8 mouse cellular contexts compared by ENCODE assay signal in genomic region chr1:172204814-172205740, GRCm38 (mm10). TPM values are rescaled to one million over a fixed set of nuclear protein-coding genes. Genes with fewer than 3 reads are reported as not detected.
DNase-seq lines count a peak whose midpoint lies in the region; ATAC-seq and TF ChIP-seq lines count a peak whose summit lies in the region.

No protein-coding gene starts in this region.

- H3K36me3 ChIP-seq in kidney, embryonic 15.5 days, result peaks cover 18% of the 10 kb centered on the region
- peaks cover 5% of the 10 kb centered on the region for H3K36me3 ChIP-seq in heart, embryonic 16.5 days (ENCODE audit: control insufficient read depth, insufficient read depth)
- H3K36me3 ChIP-seq in midbrain, embryonic 11.5 days (ENCODE audit: control insufficient read depth, insufficient read depth, low read length), result peaks cover 3% of the 10 kb centered on the region
- H3K36me3 ChIP-seq in thymus, adult 2 months (ENCODE audit: control insufficient read depth, insufficient read depth, low read length), result no peaks in the 10 kb centered on the region

- peak overlapping the region; percentile 69; the same call in 1 of the 2 replicates for H3K9ac ChIP-seq in kidney, embryonic 15.5 days
- peak overlapping the region; percentile 94 for H3K9ac ChIP-seq in heart, embryonic 16.5 days (ENCODE audit: low read length)
- H3K9ac ChIP-seq in midbrain, embryonic 11.5 days (ENCODE audit: low read length), result peak overlapping the region; percentile 93

- no peak for DNase-seq in kidney, postnatal 4 days
- DNase-seq in cerebellum, adult 2 months, result peak; percentile 78
- peak; percentile 92 for DNase-seq in midbrain, embryonic 11.5 days (ENCODE audit: low spot score, missing footprints)
- no peak for DNase-seq in left cerebral cortex, adult 8-10 months (ENCODE audit: low spot score in 2 of 2)
- no peak for DNase-seq in thymus, adult 2 months
- DNase-seq in spleen, adult 18-20 months, result no peak

- TF ChIP-seq POLR2A in cerebellum, adult 2 months (IDR thresholded peaks at IDR 0.05; ENCODE audit: borderline replicate concordance, insufficient read depth, low read length), result no peak
- no peak for TF ChIP-seq POLR2A in thymus, adult 2 months (IDR thresholded peaks at IDR 0.05; ENCODE audit: control insufficient read depth, extremely low read depth, insufficient read depth, low read length, poor library complexity)

- peak overlapping the region; percentile 64 for H3K4me2 ChIP-seq in kidney, embryonic 15.5 days
- H3K4me2 ChIP-seq in heart, embryonic 16.5 days (ENCODE audit: low read depth, low read length), result peak overlapping the region; percentile 68
- H3K4me2 ChIP-seq in midbrain, embryonic 11.5 days, result peak overlapping the region; percentile 95

- H3K4me3 ChIP-seq in kidney, embryonic 15.5 days (replicated peaks), result peak overlapping the region; percentile 63
- peak overlapping the region; percentile 100 for H3K4me3 ChIP-seq in cerebellum, adult 2 months (replicated peaks; ENCODE audit: insufficient read depth, low read depth, low read length)
- peak overlapping the region; percentile 87 for H3K4me3 ChIP-seq in heart, embryonic 16.5 days (ENCODE audit: low read length)
- H3K4me3 ChIP-seq in midbrain, embryonic 11.5 days (ENCODE audit: low read depth, low read length), result peak overlapping the region; percentile 84
- H3K4me3 ChIP-seq in thymus, adult 2 months (ENCODE audit: control insufficient read depth, insufficient read depth, low read length), result no peak overlapping the region

- H3K27ac ChIP-seq in kidney, embryonic 15.5 days, result peak overlapping the region; percentile 87
- H3K27ac ChIP-seq in cerebellum, adult 2 months (ENCODE audit: insufficient read depth, low read length), result peak overlapping the region; percentile 100
- H3K27ac ChIP-seq in heart, embryonic 16.5 days (ENCODE audit: low read length), result peak overlapping the region; percentile 96
- H3K27ac ChIP-seq in midbrain, embryonic 11.5 days (ENCODE audit: low read depth, low read length), result peak overlapping the region; percentile 97
- H3K27ac ChIP-seq in thymus, adult 2 months (ENCODE audit: control insufficient read depth, insufficient read depth, low read length), result no peak overlapping the region

- TF ChIP-seq CTCF in cerebellum, adult 2 months (IDR thresholded peaks at IDR 0.05; ENCODE audit: borderline replicate concordance, insufficient read depth, low read depth, low read length), result no peak
- no peak for TF ChIP-seq CTCF in thymus, adult 2 months (IDR thresholded peaks at IDR 0.05; ENCODE audit: borderline replicate concordance, control insufficient read depth, extremely low read depth, insufficient read depth, low read length, poor library complexity)

- 39% methylated on average over 15 of the region's 15 CpGs for WGBS in kidney, embryonic 15.5 days
- WGBS in cerebellum, adult 2 months, result under 1% methylated on average over 15 of the region's 15 CpGs
- 49% methylated on average over 15 of the region's 15 CpGs for WGBS in heart, embryonic 16.5 days
- 28% methylated on average over 15 of the region's 15 CpGs for WGBS in midbrain, embryonic 11.5 days
- 78% methylated on average over 15 of the region's 15 CpGs for WGBS in thymus, adult 2 months

- no peaks in the 10 kb centered on the region for H3K9me3 ChIP-seq in kidney, embryonic 15.5 days (replicated peaks)
- no peaks in the 10 kb centered on the region for H3K9me3 ChIP-seq in heart, embryonic 16.5 days (replicated peaks; ENCODE audit: control insufficient read depth, low read length)
- H3K9me3 ChIP-seq in midbrain, embryonic 11.5 days (ENCODE audit: control insufficient read depth, low read length), result no peaks in the 10 kb centered on the region

- peaks cover 73% of the 10 kb centered on the region for H3K4me1 ChIP-seq in kidney, embryonic 15.5 days
- H3K4me1 ChIP-seq in cerebellum, adult 2 months (ENCODE audit: control insufficient read depth, insufficient read depth, low read length), result peaks cover 37% of the 10 kb centered on the region
- H3K4me1 ChIP-seq in heart, embryonic 16.5 days (ENCODE audit: control insufficient read depth, insufficient read depth, low read length), result peaks cover 60% of the 10 kb centered on the region
- peaks cover 65% of the 10 kb centered on the region for H3K4me1 ChIP-seq in midbrain, embryonic 11.5 days (ENCODE audit: control insufficient read depth, insufficient read depth, low read length)
- peaks cover 12% of the 10 kb centered on the region for H3K4me1 ChIP-seq in thymus, adult 2 months (replicated peaks; ENCODE audit: control insufficient read depth, insufficient read depth, low read length)

- no peak for ATAC-seq in kidney, embryonic 15.5 days (replicated peaks; ENCODE audit: low FRiP score)
- ATAC-seq in heart, embryonic 16.5 days (replicated peaks; ENCODE audit: extremely low read depth, insufficient read depth, low FRiP score), result no peak
- ATAC-seq in midbrain, embryonic 11.5 days (ENCODE audit: low FRiP score), result 0 out of 2 replicates have a peak, but pooled peaks have one; percentile 0

- no peaks in the 10 kb centered on the region for H3K27me3 ChIP-seq in kidney, embryonic 15.5 days
- no peaks in the 10 kb centered on the region for H3K27me3 ChIP-seq in cerebellum, adult 2 months (ENCODE audit: control insufficient read depth, insufficient read depth, low read length)
- H3K27me3 ChIP-seq in heart, embryonic 16.5 days (ENCODE audit: control insufficient read depth, insufficient read depth, low read length), result no peaks in the 10 kb centered on the region
- no peaks in the 10 kb centered on the region for H3K27me3 ChIP-seq in midbrain, embryonic 11.5 days (ENCODE audit: control insufficient read depth, insufficient read depth, low read length)
- H3K27me3 ChIP-seq in thymus, adult 2 months (ENCODE audit: control insufficient read depth, insufficient read depth, low read length), result no peaks in the 10 kb centered on the region

RNA-seq across cellular contexts. Expression of gene Pea15a, which starts 1.5 kb away (rescaled TPM):
- 107 and 124 TPM in 2 replicates for polyA plus RNA-seq in kidney, embryonic 15.5 days (2015; fragmentation: Nextera tagmentation; extraction: Ambion mirVana)
- polyA plus RNA-seq in cerebellum, adult 2 months (2012; rRNA removed), result 562 and 572 TPM in 2 replicates
- 181 and 193 TPM in 2 replicates for polyA plus RNA-seq in heart, embryonic 16.5 days (2015; fragmentation: Nextera tagmentation; extraction: Ambion mirVana)
- polyA plus RNA-seq in midbrain, embryonic 11.5 days (2014; fragmentation: Nextera tagmentation; extraction: Ambion mirVana), result 332 and 337 TPM in 2 replicates
- total RNA-seq in left cerebral cortex, adult 8-10 months (2022), result 100 to 1,000 TPM; 409 to 452 (median 428) TPM
- 28.4 and 38.8 TPM in 2 replicates for polyA plus RNA-seq in thymus, adult 2 months (2012; rRNA removed)

RNA-seq across cellular contexts. Expression of gene Casq1, which starts 14.6 kb away (rescaled TPM):
- 6.2 and 8.9 TPM in 2 replicates for polyA plus RNA-seq in kidney, embryonic 15.5 days (2015; fragmentation: Nextera tagmentation; extraction: Ambion mirVana)
- 3.8 and 3.9 TPM in 2 replicates for polyA plus RNA-seq in cerebellum, adult 2 months (2012; rRNA removed)
- 106 and 108 TPM in 2 replicates for polyA plus RNA-seq in heart, embryonic 16.5 days (2015; fragmentation: Nextera tagmentation; extraction: Ambion mirVana)
- polyA plus RNA-seq in midbrain, embryonic 11.5 days (2014; fragmentation: Nextera tagmentation; extraction: Ambion mirVana), result 1.4 and 2.1 TPM in 2 replicates
- total RNA-seq in left cerebral cortex, adult 8-10 months (2022), result 1 to 10 TPM in 3 of 4 experiments, under 1 TPM in 1; 0.79 to 3.1 (median 2.0) TPM
- polyA plus RNA-seq in thymus, adult 2 months (2012; rRNA removed), result 0.54 and 1.4 TPM in 2 replicates

RNA-seq across cellular contexts. Expression of gene Atp1a4, which starts 53.1 kb away (rescaled TPM):
- 0.05 TPM in 1 of 2 replicates, not detected in the other for polyA plus RNA-seq in kidney, embryonic 15.5 days (2015; fragmentation: Nextera tagmentation; extraction: Ambion mirVana)
- 0.03 TPM in 1 of 2 replicates, not detected in the other for polyA plus RNA-seq in cerebellum, adult 2 months (2012; rRNA removed)
- 0.16 and 0.17 TPM in 2 replicates for polyA plus RNA-seq in heart, embryonic 16.5 days (2015; fragmentation: Nextera tagmentation; extraction: Ambion mirVana)
- not detected in 2 replicates for polyA plus RNA-seq in midbrain, embryonic 11.5 days (2014; fragmentation: Nextera tagmentation; extraction: Ambion mirVana)
- not detected for total RNA-seq in left cerebral cortex, adult 8-10 months (2022)
- 0.07 TPM in 1 of 2 replicates, not detected in the other for polyA plus RNA-seq in thymus, adult 2 months (2012; rRNA removed)

RNA-seq across cellular contexts. Expression of gene Igsf8, which starts 56.4 kb away (rescaled TPM):
- 48.9 and 54.4 TPM in 2 replicates for polyA plus RNA-seq in kidney, embryonic 15.5 days (2015; fragmentation: Nextera tagmentation; extraction: Ambion mirVana)
- polyA plus RNA-seq in cerebellum, adult 2 months (2012; rRNA removed), result 254 and 269 TPM in 2 replicates
- 25.3 and 30.6 TPM in 2 replicates for polyA plus RNA-seq in heart, embryonic 16.5 days (2015; fragmentation: Nextera tagmentation; extraction: Ambion mirVana)
- 47.2 and 55.1 TPM in 2 replicates for polyA plus RNA-seq in midbrain, embryonic 11.5 days (2014; fragmentation: Nextera tagmentation; extraction: Ambion mirVana)
- 100 to 1,000 TPM; 256 to 294 (median 274) TPM for total RNA-seq in left cerebral cortex, adult 8-10 months (2022)
- polyA plus RNA-seq in thymus, adult 2 months (2012; rRNA removed), result 159 and 162 TPM in 2 replicates

RNA-seq across cellular contexts. Expression of gene Dcaf8, which starts 57.2 kb away (rescaled TPM):
- polyA plus RNA-seq in kidney, embryonic 15.5 days (2015; fragmentation: Nextera tagmentation; extraction: Ambion mirVana), result 125 and 132 TPM in 2 replicates
- polyA plus RNA-seq in cerebellum, adult 2 months (2012; rRNA removed), result 118 and 121 TPM in 2 replicates
- polyA plus RNA-seq in heart, embryonic 16.5 days (2015; fragmentation: Nextera tagmentation; extraction: Ambion mirVana), result 117 and 129 TPM in 2 replicates
- polyA plus RNA-seq in midbrain, embryonic 11.5 days (2014; fragmentation: Nextera tagmentation; extraction: Ambion mirVana), result 93.9 and 100.0 TPM in 2 replicates
- total RNA-seq in left cerebral cortex, adult 8-10 months (2022), result 100 to 1,000 TPM; 118 to 125 (median 119) TPM
- polyA plus RNA-seq in thymus, adult 2 months (2012; rRNA removed), result 79.7 and 81.0 TPM in 2 replicates

Comparison
In these comparisons a context has a peak if more than half of its experiments do, and no peak if none do; other contexts are left out.
1. DNase-seq: peak in cerebellum, adult 2 months (2 of 2) and midbrain, embryonic 11.5 days (single experiment); none in kidney, postnatal 4 days (0 of 2), left cerebral cortex, adult 8-10 months (0 of 2), thymus, adult 2 months (single experiment) and spleen, adult 18-20 months (0 of 2).
2. RNA of gene Casq1, which starts 14.6 kb away (polyA plus RNA-seq): 106 to 108 TPM in heart, embryonic 16.5 days; 6.2 to 8.9 TPM in kidney, embryonic 15.5 days, 3.8 to 3.9 TPM in cerebellum, adult 2 months, 1.4 to 2.1 TPM in midbrain, embryonic 11.5 days and 0.54 to 1.4 TPM in thymus, adult 2 months; every median in the first group is over 10 times any median in the second.
3. Peak in every context shown above with its lines, with median percentiles within 50 percentile points of each other: H3K4me2 ChIP-seq and H3K9ac ChIP-seq.